Mouse (Mus musculus): ENCODE results near the gene Rnaseh2c.

- TF ChIP-seq CTCF (IDR thresholded peaks at IDR 0.05; ENCODE audit: extremely low read depth, insufficient read depth, insufficient read length, insufficient replicate concordance) (peak; percentile 97), POLR2A (IDR thresholded peaks at IDR 0.05; ENCODE audit: low read depth, low read length) (peak; percentile 17; the same call in 1 of the 2 replicates)
These were observed 33.9 kb upstream of the Rnaseh2c start, which contains the start of gene Ap5b1 for GRCm38 (mm10) chr19:5567534-5568469.

All from spleen, adult 2 months (tissue).